Mouse (Mus musculus): ENCODE results near the gene Naaa. TPM values are rescaled to one million over a fixed set of nuclear protein-coding genes. Genes with fewer than 3 reads are reported as not detected.

Gene Naaa
- total RNA-seq, 2 experiments from 2014 or later = 39.2 to 39.9 TPM

DNA sequence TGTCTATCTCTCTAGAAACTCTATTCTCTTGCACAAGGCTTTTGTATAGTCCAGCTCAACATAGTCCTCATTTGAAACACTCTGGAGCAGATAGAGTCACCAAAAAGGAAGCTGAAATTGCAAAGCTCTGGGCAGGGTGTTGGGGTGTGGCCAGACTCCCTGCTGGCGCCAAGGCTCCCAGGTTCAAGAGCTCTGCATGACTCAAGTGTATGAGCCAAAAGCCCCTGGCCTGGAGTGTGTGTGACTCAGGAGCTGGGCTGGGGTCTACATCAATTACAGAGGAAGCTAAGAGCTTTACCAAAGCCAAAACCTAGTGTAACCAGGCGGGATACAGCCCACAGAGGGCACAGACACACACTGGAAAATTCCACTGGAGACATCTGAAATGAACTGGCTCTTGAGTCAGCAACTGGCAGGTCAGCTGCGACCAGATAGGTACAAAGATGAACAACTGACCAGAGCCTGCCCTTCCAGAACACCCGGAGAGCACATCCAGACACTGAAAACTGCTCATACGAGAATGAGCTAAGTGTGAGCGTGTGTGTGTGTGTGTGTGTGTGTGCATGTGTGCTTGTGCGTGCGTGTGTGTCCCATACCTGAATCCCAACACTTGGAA is 57.6 kb downstream of the Naaa start:
- DNase-seq (ENCODE audit: low spot score in 2 of 2) = no peak
- intact Hi-C loops (cut with DNase I) = no loop called here

DNA sequence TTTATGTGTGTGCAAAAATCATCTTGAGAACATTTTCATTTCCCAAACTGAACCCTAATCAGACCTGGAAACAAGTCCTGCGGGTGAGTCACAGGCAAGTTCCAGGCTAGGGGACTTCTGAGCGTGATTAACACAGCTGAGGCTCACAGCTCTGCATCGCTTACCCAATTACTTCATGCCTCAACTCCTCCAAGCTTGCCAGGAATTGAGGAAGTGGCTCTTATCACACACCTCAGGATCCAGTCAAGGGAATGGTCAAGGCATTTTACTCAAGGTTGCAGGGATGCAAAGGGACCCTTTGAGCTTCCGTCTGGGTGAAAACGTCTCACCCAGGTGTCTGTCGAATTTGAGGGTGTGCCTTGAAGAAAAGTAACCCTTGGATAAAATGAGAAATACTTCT is 58.1 kb downstream of the Naaa start:
- DNase-seq (ENCODE audit: low spot score in 2 of 2) = no peak
- intact Hi-C loops (cut with DNase I) = no loop called here

DNA sequence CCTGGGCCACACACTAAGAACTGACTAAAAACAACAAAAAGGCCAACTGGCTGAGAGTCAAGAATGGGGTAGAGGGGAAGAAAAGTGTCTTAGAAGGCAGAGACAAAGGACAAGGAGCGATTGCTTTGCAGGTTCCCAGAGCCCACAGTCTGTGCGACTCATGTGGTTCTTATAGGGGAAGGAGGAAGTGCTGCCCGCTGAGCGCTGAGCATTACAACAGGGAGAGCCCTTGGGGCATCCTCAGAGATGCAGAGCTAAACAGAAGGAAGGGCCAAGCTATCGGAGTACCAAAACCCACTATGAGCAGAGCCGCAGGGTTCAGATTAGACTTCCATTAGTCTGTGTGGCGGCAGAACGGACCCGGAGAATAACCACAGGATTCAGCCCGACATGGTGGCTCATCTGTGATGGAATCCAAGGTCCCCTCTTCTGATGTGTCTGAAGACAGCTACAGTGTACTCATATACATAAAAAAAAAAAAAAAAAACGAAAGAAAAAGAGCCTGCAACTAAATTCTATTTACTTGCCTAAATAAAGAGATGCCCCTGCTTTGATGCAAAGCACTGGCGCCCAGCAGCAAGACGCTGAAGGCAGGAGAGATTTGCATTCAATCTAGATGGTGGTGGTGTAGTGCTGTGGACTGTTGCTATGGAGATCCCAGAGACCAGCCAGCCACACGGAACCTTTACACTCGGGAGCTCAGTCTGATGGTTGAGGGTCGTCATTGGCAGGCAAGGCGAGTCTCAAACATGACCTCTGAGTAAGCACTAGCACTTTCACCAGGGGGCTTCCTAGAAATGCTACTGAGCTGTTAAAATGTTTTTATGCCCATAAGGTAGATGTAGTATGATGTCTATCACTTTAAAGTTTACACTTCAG is 58.8 kb downstream of the Naaa start:
- intact Hi-C loops (cut with DNase I) = no loop called here
- no peak for DNase-seq (ENCODE audit: low spot score in 2 of 2)

DNA sequence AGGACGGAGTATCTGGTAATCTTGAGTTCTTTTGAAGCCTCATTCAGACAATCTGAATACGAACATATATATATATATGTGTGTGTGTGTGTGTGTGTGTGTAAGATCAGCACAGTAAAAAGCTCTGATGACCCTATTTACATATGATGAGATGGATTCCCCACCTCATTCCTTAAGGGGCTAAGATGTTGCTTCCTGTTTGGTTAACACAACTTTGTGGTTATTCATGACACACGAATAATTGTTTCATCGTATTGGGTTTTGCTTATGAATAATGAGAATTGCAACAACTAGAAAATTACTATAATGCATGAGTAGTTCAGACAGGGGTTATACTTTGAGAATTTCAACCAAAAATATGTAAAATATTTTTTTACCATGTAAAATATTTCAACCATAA is 62.7 kb downstream of the Naaa start, which contains the start of gene U90926:
U90926 (minus strand) TSS at position 101 of the 400 bp plus-strand sequence.
- intact Hi-C loops (cut with DNase I) = no loop called here
- DNase-seq (ENCODE audit: low spot score in 2 of 2) = no peak

DNA sequence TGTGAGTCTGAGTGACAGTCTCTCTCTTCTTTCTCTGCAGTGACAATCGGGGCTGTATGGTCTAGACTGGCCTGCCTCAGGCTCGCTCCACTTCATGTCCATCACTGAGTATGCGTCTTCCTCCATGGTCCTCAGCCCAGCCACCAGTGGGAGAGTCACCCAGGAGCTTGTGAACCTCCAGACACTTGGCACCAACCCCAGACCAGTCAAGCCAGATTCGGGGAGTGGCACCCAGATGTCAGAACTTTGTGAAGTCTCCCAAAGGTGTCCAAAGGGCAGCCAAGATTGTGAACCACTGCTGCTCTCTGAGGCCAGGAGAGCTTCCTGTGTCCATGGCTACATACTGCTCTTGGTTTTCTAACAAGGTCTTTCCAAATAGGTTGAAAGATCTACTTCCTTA is 65.7 kb downstream of the Naaa start:
- DNase-seq (ENCODE audit: low spot score in 2 of 2) = no peak
- intact Hi-C loops (cut with DNase I) = no loop called here

DNA sequence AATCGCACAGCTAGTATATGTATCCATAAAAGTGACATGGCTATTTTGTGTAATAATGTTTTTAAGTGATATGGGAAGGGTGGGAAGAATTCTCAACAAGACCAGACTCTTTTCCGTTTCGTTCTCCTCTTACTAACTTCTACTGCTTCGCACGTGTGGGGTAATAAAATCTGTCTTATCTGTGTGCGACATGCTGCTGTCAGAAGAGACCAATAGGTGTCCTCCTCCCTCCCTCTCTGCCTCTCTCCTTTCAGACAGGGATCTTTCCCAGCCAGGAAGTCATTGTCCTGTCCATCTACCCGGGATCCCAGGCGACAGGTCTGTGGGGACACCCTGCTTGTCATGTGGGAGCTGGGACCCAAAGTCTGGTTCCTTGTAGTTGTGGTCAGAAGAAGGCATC is 67.8 kb downstream of the Naaa start:
- intact Hi-C loops (cut with DNase I) = no loop called here
- no peak for DNase-seq (ENCODE audit: low spot score in 2 of 2)

Other genes starting within 250 kb of the Naaa start
- 10 to 100 TPM; 32.7 to 36.5 TPM for gene Cdkl2, start 234.3 kb downstream of the Naaa start, total RNA-seq (2021)
- gene G3bp2, start 194.5 kb downstream of the Naaa start, total RNA-seq (2021) = 100 to 1,000 TPM; 216 to 220 TPM
- gene Uso1, start 140.2 kb downstream of the Naaa start, total RNA-seq (2021) = 10 to 100 TPM; 74.1 to 82.3 TPM
- gene U90926, start 62.8 kb downstream of the Naaa start, total RNA-seq (2021) = not detected
- gene Ppef2, start 21.9 kb downstream of the Naaa start, total RNA-seq (2021) = under 1 TPM; 0.52 to 0.61 TPM
- 10 to 100 TPM; 15.5 to 25.1 TPM for gene Sdad1, start 32.3 kb upstream of the Naaa start, total RNA-seq (2021)
- gene Cxcl9, start 49.9 kb upstream of the Naaa start, total RNA-seq (2021) = not detected
- 1 to 10 TPM; 3.6 to 5.9 TPM for gene Art3, start 53.7 kb upstream of the Naaa start, total RNA-seq (2021)
- under 1 TPM in 1 of 2 experiments, not detected in 1; 0.49 TPM for gene Cxcl10, start 70.7 kb upstream of the Naaa start, total RNA-seq (2021)
- 10 to 100 TPM; 25.3 to 28.5 TPM for gene Nup54, start 157.0 kb upstream of the Naaa start, total RNA-seq (2021)
- gene Scarb2, start 228.7 kb upstream of the Naaa start, total RNA-seq (2021) = 10 to 100 TPM; 80.5 to 87.8 TPM

Data from left cerebral cortex, postnatal 36 days (tissue).